Mouse (Mus musculus): Measurements from ENCODE around the gene Las1l. TPM values are rescaled to one million over a fixed set of nuclear protein-coding genes. Genes with fewer than 3 reads are reported as not detected.

The Las1l gene
- polyA plus RNA-seq (2012; rRNA removed), result 13.0 and 13.9 TPM in 2 replicates

- Histone ChIP-seq H3K4me3 (ENCODE audit: control insufficient read depth, insufficient read depth, low read length) (peak within 1 kb of the TSS; percentile 95), H3K4me1 (replicated peaks; ENCODE audit: control insufficient read depth, insufficient read depth, low read length) (peaks cover 2% of the 10 kb centered on the region; the same call in 1 of the 2 replicates), H3K27me3 (ENCODE audit: control insufficient read depth, insufficient read depth, low read length) (no peaks in the 10 kb centered on the region), H3K27ac (ENCODE audit: control insufficient read depth, insufficient read depth, low read length) (peak within 1 kb of the TSS; percentile 47; the same call in 1 of the 2 replicates), H3K36me3 (ENCODE audit: control insufficient read depth, insufficient read depth, low read length) (no peaks in the 10 kb centered on the region)
- TF ChIP-seq POLR2A (IDR thresholded peaks at IDR 0.05; ENCODE audit: control insufficient read depth, extremely low read depth, insufficient read depth, low read length, poor library complexity), result peak; percentile 67; the same call in 1 of the 2 replicates
- no peak for TF ChIP-seq CTCF (IDR thresholded peaks at IDR 0.05; ENCODE audit: borderline replicate concordance, control insufficient read depth, extremely low read depth, insufficient read depth, low read length, poor library complexity)
- 1% methylated on average over 42 of the region's 42 CpGs for WGBS
- DNase-seq, result peak; percentile 87
Measured at GRCm38 (mm10) chrX:95956497-95957293, at the start of gene Las1l. Gene Las1l, minus strand, starts transcription at chrX:95956962.

- no peaks in the 10 kb centered on the region for H3K27me3 ChIP-seq (ENCODE audit: control insufficient read depth, insufficient read depth, low read length)
- WGBS, result 63% methylated on average over 6 of the region's 6 CpGs
- TF ChIP-seq CTCF (IDR thresholded peaks at IDR 0.05; ENCODE audit: borderline replicate concordance, control insufficient read depth, extremely low read depth, insufficient read depth, low read length, poor library complexity), result no peak
- no peak for TF ChIP-seq POLR2A (IDR thresholded peaks at IDR 0.05; ENCODE audit: control insufficient read depth, extremely low read depth, insufficient read depth, low read length, poor library complexity)
- DNase-seq, result no peak
- H3K4me3 ChIP-seq (ENCODE audit: control insufficient read depth, insufficient read depth, low read length), result no peak overlapping the region
- H3K4me1 ChIP-seq (replicated peaks; ENCODE audit: control insufficient read depth, insufficient read depth, low read length), result no peaks in the 10 kb centered on the region
- no peak overlapping the region for H3K27ac ChIP-seq (ENCODE audit: control insufficient read depth, insufficient read depth, low read length)
- H3K36me3 ChIP-seq (ENCODE audit: control insufficient read depth, insufficient read depth, low read length), result no peaks in the 10 kb centered on the region
Measured at GRCm38 (mm10) chrX:96006395-96006794, 49.6 kb upstream of the Las1l start.

GRCm38 (mm10) chrX:95999601-96000000, 42.8 kb upstream of the Las1l start:
- Histone ChIP-seq H3K27me3 (ENCODE audit: control insufficient read depth, insufficient read depth, low read length) (no peaks in the 10 kb centered on the region), H3K4me1 (replicated peaks; ENCODE audit: control insufficient read depth, insufficient read depth, low read length) (no peaks in the 10 kb centered on the region), H3K36me3 (ENCODE audit: control insufficient read depth, insufficient read depth, low read length) (no peaks in the 10 kb centered on the region), H3K27ac (ENCODE audit: control insufficient read depth, insufficient read depth, low read length) (no peak overlapping the region), H3K4me3 (ENCODE audit: control insufficient read depth, insufficient read depth, low read length) (no peak overlapping the region)
- no peak for TF ChIP-seq POLR2A (IDR thresholded peaks at IDR 0.05; ENCODE audit: control insufficient read depth, extremely low read depth, insufficient read depth, low read length, poor library complexity)
- TF ChIP-seq CTCF (IDR thresholded peaks at IDR 0.05; ENCODE audit: borderline replicate concordance, control insufficient read depth, extremely low read depth, insufficient read depth, low read length, poor library complexity), result peak; percentile 56; the same call in 1 of the 2 replicates
- peak; percentile 29 for DNase-seq
- WGBS, result 82% methylated on average over 6 of the region's 6 CpGs

GRCm38 (mm10) chrX:95993206-95993605, 36.4 kb upstream of the Las1l start:
- WGBS, result 44% methylated on average over 3 of the region's 3 CpGs
- DNase-seq, result no peak
- Histone ChIP-seq H3K4me3 (ENCODE audit: control insufficient read depth, insufficient read depth, low read length) (no peak overlapping the region), H3K27ac (ENCODE audit: control insufficient read depth, insufficient read depth, low read length) (no peak overlapping the region), H3K27me3 (ENCODE audit: control insufficient read depth, insufficient read depth, low read length) (no peaks in the 10 kb centered on the region), H3K36me3 (ENCODE audit: control insufficient read depth, insufficient read depth, low read length) (no peaks in the 10 kb centered on the region), H3K4me1 (replicated peaks; ENCODE audit: control insufficient read depth, insufficient read depth, low read length) (no peaks in the 10 kb centered on the region)
- TF ChIP-seq POLR2A (IDR thresholded peaks at IDR 0.05; ENCODE audit: control insufficient read depth, extremely low read depth, insufficient read depth, low read length, poor library complexity) (no peak), CTCF (IDR thresholded peaks at IDR 0.05; ENCODE audit: borderline replicate concordance, control insufficient read depth, extremely low read depth, insufficient read depth, low read length, poor library complexity) (no peak)

- Histone ChIP-seq H3K4me1 (replicated peaks; ENCODE audit: control insufficient read depth, insufficient read depth, low read length) (peaks cover 7% of the 10 kb centered on the region; the same call in 1 of the 2 replicates), H3K27ac (ENCODE audit: control insufficient read depth, insufficient read depth, low read length) (no peak overlapping the region)
- 96% methylated on average over 8 of the region's 9 CpGs for WGBS
Measured at GRCm38 (mm10) chrX:95969936-95970335, 13.2 kb upstream of the Las1l start.

GRCm38 (mm10) chrX:95969116-95969515, 12.4 kb upstream of the Las1l start:
- H3K4me1 ChIP-seq (replicated peaks; ENCODE audit: control insufficient read depth, insufficient read depth, low read length), result peaks cover 7% of the 10 kb centered on the region; the same call in 1 of the 2 replicates
- no peaks in the 10 kb centered on the region for H3K27me3 ChIP-seq (ENCODE audit: control insufficient read depth, insufficient read depth, low read length)
- no peak for DNase-seq
- no peak for TF ChIP-seq POLR2A (IDR thresholded peaks at IDR 0.05; ENCODE audit: control insufficient read depth, extremely low read depth, insufficient read depth, low read length, poor library complexity)
- TF ChIP-seq CTCF (IDR thresholded peaks at IDR 0.05; ENCODE audit: borderline replicate concordance, control insufficient read depth, extremely low read depth, insufficient read depth, low read length, poor library complexity), result no peak
- H3K36me3 ChIP-seq (ENCODE audit: control insufficient read depth, insufficient read depth, low read length), result no peaks in the 10 kb centered on the region
- no peak overlapping the region for H3K4me3 ChIP-seq (ENCODE audit: control insufficient read depth, insufficient read depth, low read length)
- WGBS, result 56% methylated on average over 6 of the region's 6 CpGs
- no peak overlapping the region for H3K27ac ChIP-seq (ENCODE audit: control insufficient read depth, insufficient read depth, low read length)

More at GRCm38 (mm10) chrX:95969936-95970335, 13.2 kb upstream of the Las1l start:
- no peaks in the 10 kb centered on the region for H3K27me3 ChIP-seq (ENCODE audit: control insufficient read depth, insufficient read depth, low read length)
- no peak for TF ChIP-seq POLR2A (IDR thresholded peaks at IDR 0.05; ENCODE audit: control insufficient read depth, extremely low read depth, insufficient read depth, low read length, poor library complexity)
- TF ChIP-seq CTCF (IDR thresholded peaks at IDR 0.05; ENCODE audit: borderline replicate concordance, control insufficient read depth, extremely low read depth, insufficient read depth, low read length, poor library complexity), result no peak
- no peak overlapping the region for H3K4me3 ChIP-seq (ENCODE audit: control insufficient read depth, insufficient read depth, low read length)
- no peak for DNase-seq
- H3K36me3 ChIP-seq (ENCODE audit: control insufficient read depth, insufficient read depth, low read length), result no peaks in the 10 kb centered on the region

Measured in thymus, adult 2 months (tissue).